Mouse (Mus musculus) megakaryocyte, embryonic 14.5 days (primary cell): ENCODE data around the gene Wipf1.

Experiments
- FLI1 ChIP-seq: IDR thresholded peaks from 2 replicates; pipeline ENCODE4 v1.6.1; 2012; ENCODE audit warnings: low read length, inconsistent platforms, mixed read lengths
- GATA1 ChIP-seq: IDR thresholded peaks from 3 replicates; pipeline ENCODE4 v1.6.1; 2012; ENCODE audit warnings: mixed read lengths, low read length, inconsistent platforms, borderline replicate concordance

DNA sequence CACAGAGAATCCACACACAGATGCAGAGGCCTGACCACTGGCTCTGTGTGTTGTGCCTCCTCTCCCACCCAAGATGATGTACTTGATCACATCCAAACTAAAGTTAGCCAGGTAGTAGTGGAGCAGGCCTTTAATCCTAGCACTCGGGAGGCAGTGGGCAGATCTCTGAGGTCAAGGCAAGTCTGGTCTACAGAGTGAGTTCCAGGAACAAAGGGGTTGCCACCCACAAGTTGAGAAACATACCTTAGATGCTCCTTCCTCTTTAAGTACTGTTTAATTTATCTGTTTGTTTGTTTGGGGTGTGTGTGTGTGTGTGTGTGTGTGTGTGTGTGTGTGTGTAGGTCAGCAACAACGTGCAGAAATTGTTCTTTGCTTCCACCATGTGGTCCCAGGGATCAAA is 67.3 kb downstream of the Wipf1 start:
- TF ChIP-seq FLI1 (no peak), GATA1 (no peak)
